Mouse (Mus musculus) midbrain, embryonic 10.5 days (tissue): ENCODE data around the gene Hspa5. TPM values are rescaled to one million over a fixed set of nuclear protein-coding genes. Genes with fewer than 3 reads are reported as not detected.

Experiments
- DNase-seq: peaks from one replicate; pipeline ENCODE4 v3.0.0-alpha.2; 2017; ENCODE audit warnings: low spot score
- H3K27ac ChIP-seq: fragments of 300-500 bp; sonication (generic); replicated peaks from 2 replicates; pipeline ENCODE4 v1.5.1; 2016; ENCODE audit warnings: mild to moderate bottlenecking
- H3K27me3 ChIP-seq: fragments of 300-500 bp; sonication (generic); 2 replicates; pipeline ENCODE4 v1.6.1; 2016; ENCODE audit warnings: low read depth, mild to moderate bottlenecking; ENCODE audit not compliant: poor library complexity, severe bottlenecking
- H3K36me3 ChIP-seq: fragments of 300-500 bp; sonication (generic); 2 replicates; pipeline ENCODE4 v1.6.1; 2016; ENCODE audit warnings: mild to moderate bottlenecking, moderate library complexity
- H3K4me1 ChIP-seq: fragments of 300-500 bp; sonication (generic); 2 replicates; pipeline ENCODE4 v1.6.1; 2016
- H3K4me3 ChIP-seq: fragments of 300-500 bp; sonication (generic); 2 replicates; pipeline ENCODE4 v1.5.1; 2016; ENCODE audit warnings: mild to moderate bottlenecking, moderate library complexity
- H3K9me3 ChIP-seq: fragments of 300-500 bp; sonication (generic); replicated peaks from 2 replicates; pipeline ENCODE4 v1.6.1; 2016; ENCODE audit warnings: mild to moderate bottlenecking
- WGBS: fragments of 180-500 bp; shearing (Covaris S2); methylation state at CpG from one replicate; pipeline ENCODE4 v1.1.7; 2016; 5-methylcytosine and 5-hydroxymethylcytosine counted together
- polyA plus RNA-seq: library from polyadenylated mRNA; unstranded; fragments of >200 nt; fragmentation: Nextera tagmentation; extraction: Ambion mirVana; gene quantifications from 2 replicates; pipeline ENCODE4 v1.2.1, GENCODE M21; 2016

Hspa5 gene
- 811 and 977 TPM in 2 replicates for polyA plus RNA-seq

DNA sequence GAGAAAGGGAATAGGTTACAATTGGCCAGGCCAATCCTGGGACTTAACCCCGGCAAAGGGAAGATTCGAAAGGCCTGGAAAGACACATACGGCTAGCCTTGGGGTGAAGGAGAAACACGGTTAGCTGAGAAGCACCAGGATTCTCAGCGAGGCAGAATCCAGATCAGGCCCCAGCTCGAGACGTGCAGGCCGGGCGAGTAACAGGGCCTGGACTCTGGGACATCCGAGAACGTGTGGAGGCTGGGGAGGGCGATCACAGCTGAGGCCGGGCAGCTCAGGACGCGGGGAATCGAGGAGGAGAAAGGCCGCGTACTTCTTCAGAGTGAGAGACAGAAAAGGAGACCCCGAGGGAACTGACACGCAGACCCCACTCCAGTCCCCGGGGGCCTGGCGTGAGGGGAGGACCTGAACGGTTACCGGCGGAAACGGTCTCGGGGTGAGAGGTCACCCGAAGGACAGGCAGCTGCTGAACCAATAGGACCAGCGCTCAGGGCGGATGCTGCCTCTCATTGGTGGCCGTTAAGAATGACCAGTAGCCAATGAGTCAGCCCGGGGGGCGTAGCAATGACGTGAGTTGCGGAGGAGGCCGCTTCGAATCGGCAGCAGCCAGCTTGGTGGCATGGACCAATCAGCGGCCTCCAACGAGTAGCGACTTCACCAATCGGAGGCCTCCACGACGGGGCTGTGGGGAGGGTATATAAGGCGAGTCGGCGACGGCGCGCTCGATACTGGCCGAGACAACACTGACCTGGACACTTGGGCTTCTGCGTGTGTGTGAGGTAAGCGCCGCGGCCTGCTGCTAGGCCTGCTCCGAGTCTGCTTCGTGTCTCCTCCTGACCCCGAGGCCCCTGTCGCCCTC lies at the start of gene Hspa5:
Hspa5 (plus strand) TSS at position 603 of the 859 bp plus-strand sequence.
- H3K27ac ChIP-seq, result peak within 1 kb of the TSS; percentile 99
- H3K27me3 ChIP-seq, result no peaks in the 10 kb centered on the region
- H3K9me3 ChIP-seq, result no peaks in the 10 kb centered on the region
- H3K4me3 ChIP-seq, result peak within 1 kb of the TSS; percentile 100
- H3K4me1 ChIP-seq, result peaks cover 45% of the 10 kb centered on the region
- under 1% methylated on average over 60 of the region's 60 CpGs for WGBS
- peaks cover 48% of the 10 kb centered on the region for H3K36me3 ChIP-seq
- peak; percentile 100 for DNase-seq

DNA sequence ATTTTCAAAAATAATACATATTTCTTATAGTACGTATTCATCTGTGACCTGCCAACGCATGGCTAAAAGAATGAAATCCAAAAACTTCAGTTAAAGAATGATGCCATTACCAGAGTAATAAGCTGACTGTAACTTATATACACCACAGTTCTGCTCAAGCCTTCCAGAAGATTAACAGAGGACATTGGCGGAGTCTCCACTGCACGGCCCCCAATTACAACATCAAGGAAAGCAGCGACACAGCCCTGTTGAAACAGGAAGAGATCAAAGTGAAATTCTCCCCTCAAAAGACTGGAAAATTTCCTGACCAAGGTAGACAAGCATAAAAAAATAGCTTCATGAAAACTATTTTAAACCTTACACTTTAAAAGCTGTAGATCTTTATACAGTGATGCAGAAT lies 46.5 kb upstream of the Hspa5 start:
- Histone ChIP-seq H3K9me3 (no peaks in the 10 kb centered on the region), H3K27me3 (no peaks in the 10 kb centered on the region), H3K27ac (no peak overlapping the region), H3K4me3 (no peak overlapping the region), H3K36me3 (peaks cover 92% of the 10 kb centered on the region), H3K4me1 (no peaks in the 10 kb centered on the region)
- WGBS, result 96% methylated on average over 5 of the region's 5 CpGs
- DNase-seq, result no peak

GRCm38 (mm10) chr2:34727045-34727728 lies 44.6 kb upstream of the Hspa5 start:
- H3K36me3 ChIP-seq, result peaks cover 74% of the 10 kb centered on the region
- no peak overlapping the region for H3K4me3 ChIP-seq
- no peaks in the 10 kb centered on the region for H3K27me3 ChIP-seq
- H3K27ac ChIP-seq, result no peak overlapping the region
- 95% methylated on average over 8 of the region's 8 CpGs for WGBS
- H3K4me1 ChIP-seq, result no peaks in the 10 kb centered on the region
- DNase-seq, result no peak
- H3K9me3 ChIP-seq, result no peaks in the 10 kb centered on the region

GRCm38 (mm10) chr2:34736626-34737025 lies 35.1 kb upstream of the Hspa5 start:
- WGBS, result 95% methylated on average over 1 of the region's 1 CpGs
- peaks cover 12% of the 10 kb centered on the region; the same call in 1 of the 2 replicates for H3K36me3 ChIP-seq
- no peak overlapping the region for H3K27ac ChIP-seq
- DNase-seq, result no peak
- H3K4me1 ChIP-seq, result no peaks in the 10 kb centered on the region
- no peaks in the 10 kb centered on the region for H3K27me3 ChIP-seq
- H3K9me3 ChIP-seq, result no peaks in the 10 kb centered on the region
- H3K4me3 ChIP-seq, result no peak overlapping the region

DNA sequence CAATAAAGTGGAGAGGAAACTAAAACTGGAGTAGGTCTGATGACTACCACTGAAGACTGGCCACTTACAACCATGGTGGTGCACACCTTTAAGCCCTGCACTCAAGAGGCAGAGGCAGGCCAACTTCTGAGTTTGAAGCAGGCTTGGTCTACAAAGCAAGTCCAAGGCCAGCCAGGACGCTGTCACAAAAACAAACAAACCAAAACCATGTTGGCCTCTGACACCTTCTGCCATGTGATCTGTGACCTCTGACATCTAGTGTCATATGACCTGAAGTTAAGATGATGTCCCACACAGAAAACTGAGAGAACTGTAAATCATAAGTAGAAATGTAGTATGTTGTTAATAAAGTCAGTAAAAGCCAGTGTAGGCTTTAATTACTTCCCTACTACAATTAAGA lies 33.9 kb upstream of the Hspa5 start:
- H3K4me1 ChIP-seq, result no peaks in the 10 kb centered on the region
- H3K27ac ChIP-seq, result no peak overlapping the region
- DNase-seq, result no peak
- H3K9me3 ChIP-seq, result no peaks in the 10 kb centered on the region
- peaks cover 17% of the 10 kb centered on the region; the same call in 1 of the 2 replicates for H3K36me3 ChIP-seq
- 65% methylated on average over 1 of the region's 1 CpGs for WGBS
- H3K4me3 ChIP-seq, result no peak overlapping the region
- H3K27me3 ChIP-seq, result no peaks in the 10 kb centered on the region

GRCm38 (mm10) chr2:34739684-34740391 lies 31.9 kb upstream of the Hspa5 start:
- no peak overlapping the region for H3K27ac ChIP-seq
- no peaks in the 10 kb centered on the region for H3K27me3 ChIP-seq
- WGBS, result 86% methylated on average over 1 of the region's 1 CpGs
- H3K4me3 ChIP-seq, result no peak overlapping the region
- H3K9me3 ChIP-seq, result no peaks in the 10 kb centered on the region
- H3K36me3 ChIP-seq, result peaks cover 15% of the 10 kb centered on the region
- H3K4me1 ChIP-seq, result no peaks in the 10 kb centered on the region
- DNase-seq, result no peak

DNA sequence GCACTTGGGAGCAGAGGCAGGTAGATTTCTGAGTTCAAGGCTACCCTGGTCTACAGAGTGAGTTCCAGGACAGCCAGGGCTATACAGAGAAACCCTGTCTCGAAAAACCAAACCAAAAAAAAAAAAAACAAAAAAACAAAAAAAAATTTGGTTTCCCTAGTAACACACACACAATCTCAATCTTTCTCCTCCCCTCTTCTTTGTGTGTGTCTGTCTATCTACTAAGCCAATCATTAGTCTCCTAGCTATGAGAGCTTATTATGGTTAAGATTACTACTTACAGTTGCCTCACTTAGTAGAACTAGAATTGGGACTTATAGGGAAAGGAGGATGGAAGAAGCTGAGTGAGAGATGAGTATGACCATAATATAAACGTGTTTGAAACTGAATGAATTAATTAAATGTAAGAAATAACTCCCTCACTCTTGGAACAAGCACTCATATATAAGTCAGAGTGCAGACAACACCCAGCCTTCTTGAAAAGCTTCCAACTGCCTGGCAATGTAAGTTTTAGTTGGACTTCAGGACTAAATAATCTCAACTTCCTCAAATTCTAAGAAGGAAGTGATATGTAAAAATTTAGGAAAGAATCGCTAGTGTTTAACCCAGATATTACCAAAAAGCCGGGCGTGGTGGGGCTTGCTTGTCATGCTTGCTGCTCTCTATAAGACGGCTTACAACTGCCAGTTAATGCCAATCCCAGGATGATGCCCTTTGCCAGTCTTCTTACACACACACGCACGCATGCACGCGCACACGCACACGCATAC lies 30.2 kb upstream of the Hspa5 start:
- Histone ChIP-seq H3K36me3 (peaks cover 28% of the 10 kb centered on the region), H3K4me3 (no peak overlapping the region), H3K4me1 (no peaks in the 10 kb centered on the region), H3K27me3 (no peaks in the 10 kb centered on the region), H3K27ac (no peak overlapping the region), H3K9me3 (no peaks in the 10 kb centered on the region)
- 94% methylated on average over 12 of the region's 12 CpGs for WGBS
- no peak for DNase-seq

- no peaks in the 10 kb centered on the region for H3K9me3 ChIP-seq
- peaks cover 34% of the 10 kb centered on the region for H3K36me3 ChIP-seq
- no peaks in the 10 kb centered on the region for H3K27me3 ChIP-seq
- DNase-seq, result no peak
- WGBS, result 96% methylated on average over 8 of the region's 8 CpGs
- no peaks in the 10 kb centered on the region for H3K4me1 ChIP-seq
- H3K27ac ChIP-seq, result no peak overlapping the region
- H3K4me3 ChIP-seq, result no peak overlapping the region
Observed at GRCm38 (mm10) chr2:34742675-34743074, 29.1 kb upstream of the Hspa5 start.

- Histone ChIP-seq H3K36me3 (peaks cover 38% of the 10 kb centered on the region), H3K4me1 (no peaks in the 10 kb centered on the region), H3K4me3 (no peak overlapping the region), H3K27ac (no peak overlapping the region), H3K27me3 (no peaks in the 10 kb centered on the region), H3K9me3 (no peaks in the 10 kb centered on the region)
- 95% methylated on average over 8 of the region's 8 CpGs for WGBS
- no peak for DNase-seq
Observed at GRCm38 (mm10) chr2:34744476-34744875, 27.3 kb upstream of the Hspa5 start.

GRCm38 (mm10) chr2:34745673-34746072 lies 26.1 kb upstream of the Hspa5 start:
- Histone ChIP-seq H3K4me3 (no peak overlapping the region), H3K9me3 (no peaks in the 10 kb centered on the region), H3K27ac (no peak overlapping the region), H3K36me3 (peaks cover 38% of the 10 kb centered on the region), H3K27me3 (no peaks in the 10 kb centered on the region), H3K4me1 (no peaks in the 10 kb centered on the region)
- 92% methylated on average over 2 of the region's 2 CpGs for WGBS
- no peak for DNase-seq

DNA sequence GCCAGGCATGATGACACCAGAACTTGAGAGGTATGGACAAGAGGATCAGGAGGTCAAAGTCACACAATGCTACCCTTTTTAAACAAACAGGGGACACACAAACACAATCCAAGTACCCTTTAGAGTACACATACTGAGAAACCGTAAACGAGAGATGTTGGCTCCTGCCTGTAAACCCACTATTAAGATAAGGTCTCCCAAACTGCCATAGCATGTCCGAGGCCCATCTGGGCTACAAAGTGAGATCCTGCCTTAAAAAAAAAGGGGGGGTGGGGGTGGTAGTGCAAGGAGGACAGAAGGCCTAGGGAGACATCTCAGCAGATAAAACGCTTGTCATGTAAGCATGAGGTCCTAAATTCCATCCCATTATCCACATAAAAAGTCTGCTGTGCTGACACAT lies 23.3 kb upstream of the Hspa5 start:
- Histone ChIP-seq H3K27me3 (no peaks in the 10 kb centered on the region), H3K36me3 (peaks cover 33% of the 10 kb centered on the region), H3K9me3 (no peaks in the 10 kb centered on the region), H3K4me3 (no peak overlapping the region), H3K4me1 (peaks cover 17% of the 10 kb centered on the region), H3K27ac (no peak overlapping the region)
- 93% methylated on average over 4 of the region's 4 CpGs for WGBS
- no peak for DNase-seq

DNA sequence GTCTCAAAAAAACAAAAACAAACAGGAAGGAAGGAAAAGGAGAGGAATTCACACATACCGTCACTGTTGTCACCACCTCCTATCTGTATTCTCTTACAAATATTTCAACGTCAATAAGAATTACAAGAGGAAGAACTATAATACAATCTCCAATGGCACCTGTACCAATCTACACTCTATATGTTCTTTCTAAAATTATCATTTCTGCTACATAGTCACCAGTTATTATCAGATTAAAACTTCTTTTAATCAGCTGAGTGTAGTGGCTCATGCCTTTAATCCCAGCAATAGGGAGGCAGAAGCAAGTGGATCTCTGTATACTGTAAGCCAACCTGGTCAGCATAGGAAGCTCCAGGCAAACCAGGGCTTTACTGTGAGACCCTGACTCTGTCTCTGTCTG lies 21.5 kb upstream of the Hspa5 start:
- Histone ChIP-seq H3K27me3 (no peaks in the 10 kb centered on the region), H3K36me3 (peaks cover 19% of the 10 kb centered on the region), H3K27ac (no peak overlapping the region), H3K4me1 (peaks cover 23% of the 10 kb centered on the region), H3K9me3 (no peaks in the 10 kb centered on the region), H3K4me3 (no peak overlapping the region)
- 84% methylated on average over 2 of the region's 2 CpGs for WGBS
- no peak for DNase-seq
